Mouse (Mus musculus) adrenal gland, postnatal 4 days (tissue): ENCODE results near the gene Kcnj2. TPM values are rescaled to one million over a fixed set of nuclear protein-coding genes. Genes with fewer than 3 reads are reported as not detected.

ENCODE experiments used
- DNase-seq, 2 experiments: peaks; one replicate each; pipeline ENCODE4 v3.0.0; 2021 to 2022; ENCODE audit warnings: low spot score in 2 of 2, mixed read lengths in 2 of 2
- total RNA-seq, 2 experiments: library from RNA; stranded (reverse); gene quantifications; 2 replicates each; pipeline ENCODE4 v1.2.3; 2021

The Kcnj2 gene
- total RNA-seq, 2 experiments from 2014 or later, result 5.2 to 5.8 TPM

DNA sequence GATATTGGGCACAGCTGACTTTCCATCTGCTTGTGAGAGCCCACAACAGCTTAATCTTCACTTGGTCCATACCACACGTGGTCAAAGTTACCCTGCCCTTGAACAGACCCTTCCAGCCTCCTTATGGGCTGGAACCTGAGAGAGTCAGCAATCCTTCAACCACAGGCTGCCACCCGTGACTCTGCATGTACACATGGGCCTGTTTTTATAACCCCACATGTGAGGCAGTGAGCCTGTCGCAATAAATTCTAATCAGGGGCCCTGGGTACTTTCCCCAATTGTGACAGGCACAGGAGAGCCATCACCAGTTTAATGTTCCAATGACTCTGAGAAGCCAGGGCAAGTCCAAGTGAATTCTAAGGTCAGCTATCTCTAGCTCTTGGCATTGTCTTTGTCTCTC is 22.8 kb downstream of the Kcnj2 start:
- DNase-seq, result no peak

DNA sequence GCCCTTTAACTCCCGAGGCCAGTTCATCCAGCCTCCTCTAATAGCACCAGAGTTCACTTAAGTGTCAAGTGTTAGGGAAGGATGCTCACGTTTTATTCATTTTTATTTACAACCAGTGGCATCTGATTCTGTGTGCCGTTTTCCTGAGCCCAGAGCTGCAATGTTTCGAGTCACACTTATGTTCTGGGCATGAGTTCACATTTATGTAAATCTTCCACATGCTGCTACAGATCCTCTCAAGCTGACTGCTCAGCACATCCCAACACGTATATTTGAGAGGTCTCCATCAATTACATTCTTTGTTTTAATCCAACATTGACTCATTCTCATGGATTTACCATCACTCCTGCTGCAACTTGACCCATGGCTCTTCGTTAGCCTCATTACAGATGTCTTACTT is 25.2 kb downstream of the Kcnj2 start:
- no peak for DNase-seq

DNA sequence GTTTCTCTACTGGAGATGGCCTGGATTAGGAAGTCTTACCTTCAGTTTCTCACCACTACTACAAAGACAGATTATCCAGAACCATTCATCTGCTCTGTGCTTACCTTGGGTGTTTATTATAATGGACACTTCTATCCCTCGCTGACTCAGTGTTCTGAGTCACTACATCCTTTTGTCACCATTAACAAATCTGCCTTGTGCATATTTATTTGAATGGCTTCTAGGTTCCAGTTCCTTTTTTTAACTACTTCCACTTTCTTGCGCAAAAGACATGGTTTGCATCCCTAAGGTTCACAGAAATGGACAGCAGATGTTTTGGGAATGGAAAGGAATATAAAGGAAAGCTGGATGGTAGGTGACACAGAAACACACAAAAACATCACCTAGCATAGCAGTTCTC is 27.0 kb downstream of the Kcnj2 start:
- DNase-seq, result no peak

DNA sequence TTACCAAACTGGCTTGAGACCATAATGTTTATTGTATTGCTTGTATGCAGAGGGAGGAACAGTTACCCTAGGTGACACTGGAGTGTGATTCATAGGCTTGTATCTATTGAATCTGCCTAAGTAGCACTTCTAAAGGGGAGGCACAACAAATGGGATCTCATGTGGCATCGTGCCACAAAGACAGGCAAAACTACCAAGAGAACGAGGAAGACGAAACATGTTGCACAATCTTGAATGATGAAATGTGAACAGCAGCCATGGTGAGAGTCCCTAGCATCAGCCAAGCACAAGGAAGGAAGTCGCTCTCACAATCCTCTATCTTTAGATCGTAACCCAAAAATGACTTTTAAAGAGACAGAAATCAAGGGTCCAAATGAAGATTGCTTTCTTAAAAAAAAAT is 30.6 kb downstream of the Kcnj2 start:
- no peak for DNase-seq

DNA sequence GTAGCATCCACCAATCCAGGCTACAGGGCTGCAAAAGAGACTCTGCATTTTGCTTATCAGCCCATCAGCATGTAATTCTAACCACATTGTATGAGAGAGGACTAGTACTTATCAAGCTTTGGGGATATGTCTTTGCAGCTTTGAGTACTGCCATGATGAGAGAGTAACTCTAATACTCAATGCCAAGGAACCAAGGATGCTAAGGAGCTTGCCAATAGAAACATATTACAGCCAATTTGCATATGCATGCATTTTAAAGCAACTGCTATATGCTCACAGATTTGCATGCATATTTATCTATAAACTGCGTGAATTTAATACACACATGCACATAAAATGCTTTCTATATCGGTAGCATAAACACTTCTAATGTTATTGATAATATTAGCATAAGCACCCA is 34.2 kb downstream of the Kcnj2 start:
- DNase-seq, result no peak

DNA sequence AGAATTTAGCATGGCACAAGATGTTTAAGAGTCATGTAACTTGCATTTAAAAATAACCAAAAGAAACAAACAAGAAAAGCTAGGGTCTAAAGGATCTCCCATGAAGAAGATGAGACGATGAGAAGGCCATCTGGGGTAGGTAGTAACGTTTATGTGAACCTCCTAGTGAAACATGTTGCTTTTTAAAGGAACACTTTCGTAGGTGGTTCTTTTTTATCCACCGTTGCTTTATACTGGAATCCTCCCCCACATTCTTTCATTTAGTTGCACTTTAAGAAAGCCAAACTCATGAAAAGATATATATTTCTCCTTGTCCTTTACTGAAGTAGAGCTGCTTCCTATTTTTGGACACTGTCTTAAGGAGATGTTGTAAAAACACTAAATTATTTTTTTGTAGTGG is 34.7 kb downstream of the Kcnj2 start:
- DNase-seq, result no peak

DNA sequence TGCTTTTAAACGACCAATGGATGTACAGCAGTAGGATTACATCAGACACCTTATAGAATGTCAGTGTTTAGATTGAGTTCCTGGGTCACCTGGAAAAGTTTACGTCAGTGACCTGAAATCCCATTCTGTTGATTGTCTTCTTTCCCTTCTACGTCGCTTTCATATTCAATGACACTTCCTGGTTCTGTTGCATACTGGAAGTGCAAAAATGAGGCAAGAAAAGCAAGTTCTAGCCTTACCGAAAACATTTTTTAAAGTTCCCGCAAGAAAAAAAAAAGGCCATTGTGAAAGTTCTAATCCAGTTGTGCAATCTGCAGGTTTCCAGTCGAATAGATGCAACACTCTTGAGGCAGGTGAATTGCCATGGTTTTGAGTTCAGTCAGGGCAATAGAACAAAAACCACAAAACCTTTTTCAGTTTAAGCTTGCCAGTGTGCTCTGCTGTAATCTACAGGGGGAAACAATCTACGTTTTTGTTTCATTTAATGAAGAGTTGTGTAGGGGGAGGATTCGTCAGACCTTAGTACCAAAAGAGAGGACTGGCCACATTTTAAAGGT is 35.7 kb downstream of the Kcnj2 start:
- no peak for DNase-seq

DNA sequence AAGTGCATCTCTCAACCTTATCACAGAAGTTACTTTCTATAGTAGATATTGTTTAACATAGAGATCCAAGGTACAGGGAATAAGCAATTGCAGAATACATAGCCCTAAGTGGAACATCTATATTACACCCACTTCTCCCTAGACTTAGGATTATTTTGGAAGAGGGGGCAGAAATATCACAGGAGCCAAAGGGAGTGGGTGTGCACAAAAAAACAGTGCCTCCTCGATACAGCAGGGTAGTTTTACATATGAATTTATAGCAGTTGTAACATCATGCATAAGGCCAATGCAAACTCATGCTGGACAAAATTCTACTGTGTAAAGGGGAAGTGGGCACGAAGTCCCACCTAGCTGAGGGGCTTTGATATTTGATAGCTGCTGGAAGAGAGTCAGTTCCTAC is 38.5 kb downstream of the Kcnj2 start:
- no peak for DNase-seq

DNA sequence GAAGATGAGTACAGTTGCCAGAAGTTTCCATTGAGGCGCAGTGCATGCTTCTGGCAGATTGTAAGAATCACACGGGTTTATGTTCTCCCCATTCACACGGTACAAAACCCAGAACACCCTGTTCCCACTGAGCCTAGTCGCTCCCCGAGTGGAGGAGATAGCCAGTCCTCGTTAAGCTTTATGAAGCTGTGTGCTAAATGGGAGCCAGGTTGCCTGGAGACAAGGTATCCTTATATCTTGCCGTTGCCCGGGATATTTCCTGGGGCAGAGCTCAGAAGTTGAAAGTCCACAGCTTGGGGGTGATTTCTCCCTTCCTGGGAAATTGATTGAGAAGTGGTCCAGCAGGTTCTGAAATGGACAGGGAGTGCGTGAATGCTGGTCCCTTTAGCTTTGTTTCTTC is 42.2 kb downstream of the Kcnj2 start:
- no peak for DNase-seq

DNA sequence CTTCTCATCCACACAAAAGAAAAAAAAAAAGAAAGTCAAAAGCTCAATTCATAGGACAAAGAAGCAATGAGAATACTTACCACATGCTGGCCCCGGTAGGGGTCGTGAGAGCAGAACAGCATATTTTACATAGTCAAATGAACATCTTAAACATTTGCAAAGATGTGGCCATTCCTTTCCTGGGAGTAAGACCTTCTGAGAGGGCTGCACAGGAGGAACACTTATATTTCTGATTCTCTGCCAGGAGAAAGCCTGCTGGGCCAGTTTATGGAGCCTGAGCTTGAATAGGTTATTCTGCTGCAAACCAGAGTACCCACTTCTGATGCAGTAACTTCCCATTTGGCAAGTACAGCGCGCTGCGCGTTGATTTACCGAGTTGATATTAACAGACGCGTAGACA is 55.5 kb downstream of the Kcnj2 start:
- no peak for DNase-seq

DNA sequence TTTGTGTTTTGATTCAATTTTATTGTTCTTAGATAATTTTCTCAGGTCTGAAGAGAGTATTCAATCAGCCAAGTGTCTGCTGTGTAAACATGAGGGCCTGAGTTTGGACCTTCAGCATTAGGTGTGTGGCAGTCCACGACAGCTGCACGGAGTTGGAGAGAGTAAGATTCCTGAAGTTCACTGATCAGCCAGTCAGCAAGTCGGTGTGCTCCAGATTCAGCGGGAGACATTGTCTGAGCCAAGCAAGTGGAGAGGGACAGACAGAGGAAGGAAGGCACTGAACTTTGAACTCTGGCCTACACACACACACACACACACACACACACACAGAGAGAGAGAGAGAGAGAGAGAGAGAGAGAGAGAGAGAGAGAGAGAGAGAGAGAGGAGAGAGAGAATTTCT is 57.4 kb downstream of the Kcnj2 start:
- DNase-seq, result no peak

DNA sequence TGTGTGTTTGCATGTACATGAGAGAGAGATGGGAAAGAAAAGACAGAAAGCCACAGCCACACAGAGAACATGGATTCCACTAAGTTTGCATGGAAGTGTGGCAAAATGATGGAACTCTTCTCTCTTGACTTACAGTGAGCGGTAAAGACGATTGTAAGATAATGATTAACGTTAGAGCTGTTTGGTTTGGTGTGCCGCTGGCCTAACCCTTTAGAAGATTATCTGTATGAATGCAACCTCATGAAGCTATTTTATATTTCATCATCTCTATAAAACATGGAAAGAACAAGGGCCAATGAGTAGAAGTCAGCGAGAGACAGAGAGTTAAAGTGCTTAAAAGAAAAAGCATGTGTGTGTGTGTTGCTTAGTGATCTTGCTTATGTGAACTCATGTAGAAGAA is 60.0 kb downstream of the Kcnj2 start:
- DNase-seq, result no peak

Other genes starting within 250 kb of the Kcnj2 start
- 10 to 100 TPM in 1 of 2 experiments, under 1 TPM in 1; 0.68 to 15.5 TPM for gene Kcnj16, start 98.1 kb upstream of the Kcnj2 start, total RNA-seq